Mouse (Mus musculus): ENCODE measurements around the gene Grsf1.

- TF ChIP-seq CTCF (IDR thresholded peaks at IDR 0.05; ENCODE audit: control insufficient read depth, insufficient read depth, insufficient read length), result no peak
- TF ChIP-seq USF1 (IDR thresholded peaks at IDR 0.05; ENCODE audit: low read depth), result no peak
- TF ChIP-seq FOSL1 (IDR thresholded peaks at IDR 0.05; ENCODE audit: insufficient read depth, low read length, poor library complexity, severe bottlenecking), result no peak
- no peak for TF ChIP-seq MAX (IDR thresholded peaks at IDR 0.05)
These were observed 48.1 kb upstream of the Grsf1 start for GRCm38 (mm10) chr5:88724030-88724429.

All from C2C12 (cell line).